Mouse (Mus musculus): ENCODE measurements around the gene Pcif1. TPM values are rescaled to one million over a fixed set of nuclear protein-coding genes. Genes with fewer than 3 reads are reported as not detected.
A peak's percentile ranks its signal among the peaks of the same experiment; 100 is the strongest.

Gene Pcif1
- total RNA-seq, 2 experiments from 2014 or later: 47.1 to 55.0 TPM

DNA sequence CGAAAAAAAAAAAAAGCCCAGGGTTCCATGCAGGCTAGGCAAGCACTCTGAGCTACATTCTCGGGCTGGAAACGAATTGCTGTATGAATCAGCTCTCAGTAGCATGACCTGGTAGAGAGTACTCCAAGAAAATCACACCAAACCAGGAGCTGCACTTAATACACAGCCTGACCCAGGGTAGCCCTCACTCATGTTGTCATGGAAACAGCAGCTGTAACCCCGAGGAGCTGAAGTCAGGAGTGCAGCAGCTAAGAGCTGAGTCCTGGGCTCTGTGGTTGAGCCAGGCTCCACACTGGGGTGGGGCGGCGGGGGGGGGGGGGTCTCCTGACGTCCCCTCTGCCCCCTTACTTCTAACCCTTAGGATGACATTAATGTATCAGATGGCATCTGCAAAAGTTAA lies 42.9 kb downstream of the Pcif1 start:
- DNase-seq: no peak

DNA sequence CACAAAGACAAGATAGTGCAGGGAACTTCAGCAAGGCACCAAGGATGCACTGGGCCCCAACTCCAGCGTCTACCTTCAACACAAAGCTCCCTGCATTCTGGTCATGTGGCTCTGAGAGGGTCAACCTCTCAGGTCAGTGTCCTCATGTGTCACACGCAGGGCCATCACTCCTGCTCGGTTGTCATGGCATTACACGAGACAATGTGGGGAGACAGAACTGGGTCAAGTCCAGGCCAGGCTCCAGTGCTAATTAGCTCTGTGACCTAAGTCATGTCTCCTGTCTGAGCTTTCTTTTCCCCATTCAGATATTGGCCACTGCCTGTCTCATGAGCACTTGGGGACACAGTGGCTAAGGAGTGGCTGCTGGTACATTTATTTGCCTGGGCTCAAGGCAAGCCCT lies 44.2 kb downstream of the Pcif1 start:
- DNase-seq: peak; percentile 43

DNA sequence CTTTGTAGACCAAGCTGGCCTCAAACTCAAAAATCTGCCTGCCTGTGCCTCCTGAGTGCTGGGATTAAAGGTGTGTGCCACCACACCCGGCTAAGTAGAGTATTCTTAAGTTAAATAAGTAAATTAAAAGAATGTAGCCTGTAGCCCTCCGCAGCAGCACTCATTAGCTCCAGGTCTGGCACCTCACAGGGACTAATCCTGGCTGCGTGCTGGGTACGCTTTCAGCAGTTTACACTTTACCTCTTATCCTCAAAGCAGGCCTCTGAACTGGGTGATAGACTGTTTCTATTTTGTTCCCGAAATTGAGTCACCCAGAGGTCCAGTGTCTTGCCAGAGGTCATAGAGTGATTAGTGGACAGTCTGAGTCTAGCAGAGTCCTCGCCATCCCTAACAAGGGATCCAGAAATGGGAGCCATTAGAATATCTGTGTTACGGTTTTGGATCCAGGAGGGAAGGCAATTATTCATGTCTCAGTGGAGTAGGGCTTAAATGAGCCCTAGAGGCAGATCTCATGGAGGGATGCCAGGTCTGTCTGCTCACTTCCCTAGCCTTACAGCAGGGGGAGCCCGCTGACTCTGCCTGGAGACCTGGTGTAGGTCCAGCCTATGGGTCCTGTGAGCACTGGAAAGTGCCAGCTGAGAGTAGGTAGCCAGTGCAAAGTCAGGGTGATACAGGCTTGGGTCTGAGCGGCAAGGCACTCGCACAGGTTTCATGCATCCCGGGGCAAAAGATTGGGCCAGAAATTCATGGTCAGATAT lies 45.2 kb downstream of the Pcif1 start:
- DNase-seq: peak; percentile 95

DNA sequence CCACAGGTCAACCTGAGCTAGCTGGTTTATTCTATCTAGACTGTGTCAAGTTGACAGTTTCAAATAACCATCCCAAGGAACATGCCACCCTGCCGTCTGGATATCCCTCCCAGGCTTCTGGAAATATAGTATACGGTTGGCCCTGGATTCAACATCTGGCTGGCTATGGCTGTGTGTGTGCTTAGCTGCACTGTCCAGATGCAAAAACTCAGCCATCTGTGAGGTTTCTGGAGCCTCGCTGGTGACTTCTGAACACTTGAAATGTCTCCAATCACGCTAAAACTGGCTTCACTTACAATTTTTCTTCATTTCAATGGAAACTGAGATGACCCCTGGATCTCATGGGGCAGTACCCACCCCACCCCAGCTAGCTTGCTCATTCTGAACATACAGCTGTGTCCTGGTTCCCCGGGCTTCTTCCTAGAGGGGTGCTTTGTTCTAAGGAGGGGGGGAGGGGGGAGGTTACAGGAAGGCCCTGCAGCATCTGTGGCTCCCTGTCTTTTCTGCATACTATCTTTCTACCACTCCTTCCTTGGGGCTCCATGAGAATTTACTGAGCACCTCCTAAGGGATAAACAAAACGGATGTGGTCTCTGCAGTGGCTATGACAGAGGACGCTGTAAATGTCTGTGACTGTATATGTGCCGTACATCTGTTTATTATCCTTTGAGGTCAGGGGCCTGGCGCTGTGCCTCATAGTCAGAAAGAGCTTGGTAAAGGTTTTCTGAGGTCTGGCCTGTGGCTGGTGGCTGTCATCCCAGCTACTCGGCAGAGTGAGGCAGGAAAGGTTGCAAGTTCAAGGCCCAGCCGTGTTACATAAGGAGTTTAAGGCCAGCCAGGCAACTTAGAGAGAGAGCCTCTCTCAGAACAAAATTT lies 51.8 kb downstream of the Pcif1 start:
- no peak for DNase-seq

GRCm38 (mm10) chr2:164933534-164933933 lies 54.4 kb downstream of the Pcif1 start:
- DNase-seq: no peak

DNA sequence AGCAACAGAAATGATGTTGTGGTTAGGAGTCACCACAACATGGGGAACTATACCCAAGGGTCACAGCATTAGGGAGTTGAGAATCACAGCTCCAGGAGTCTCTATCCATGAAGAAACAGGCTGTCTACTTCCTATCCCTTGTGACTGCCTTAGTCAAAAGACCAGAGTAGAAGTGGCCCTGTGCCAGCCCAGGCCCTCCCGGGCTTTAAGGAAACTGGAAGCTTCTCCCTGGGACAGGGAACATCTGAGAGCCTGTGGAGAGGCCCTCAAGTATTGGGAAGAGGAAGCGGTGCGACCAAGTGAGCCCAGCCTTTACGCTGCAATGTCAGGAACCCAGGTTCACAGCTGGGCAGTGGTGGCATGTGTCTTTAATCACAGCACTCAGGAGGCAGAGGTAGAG lies 56.9 kb downstream of the Pcif1 start:
- no peak for DNase-seq

DNA sequence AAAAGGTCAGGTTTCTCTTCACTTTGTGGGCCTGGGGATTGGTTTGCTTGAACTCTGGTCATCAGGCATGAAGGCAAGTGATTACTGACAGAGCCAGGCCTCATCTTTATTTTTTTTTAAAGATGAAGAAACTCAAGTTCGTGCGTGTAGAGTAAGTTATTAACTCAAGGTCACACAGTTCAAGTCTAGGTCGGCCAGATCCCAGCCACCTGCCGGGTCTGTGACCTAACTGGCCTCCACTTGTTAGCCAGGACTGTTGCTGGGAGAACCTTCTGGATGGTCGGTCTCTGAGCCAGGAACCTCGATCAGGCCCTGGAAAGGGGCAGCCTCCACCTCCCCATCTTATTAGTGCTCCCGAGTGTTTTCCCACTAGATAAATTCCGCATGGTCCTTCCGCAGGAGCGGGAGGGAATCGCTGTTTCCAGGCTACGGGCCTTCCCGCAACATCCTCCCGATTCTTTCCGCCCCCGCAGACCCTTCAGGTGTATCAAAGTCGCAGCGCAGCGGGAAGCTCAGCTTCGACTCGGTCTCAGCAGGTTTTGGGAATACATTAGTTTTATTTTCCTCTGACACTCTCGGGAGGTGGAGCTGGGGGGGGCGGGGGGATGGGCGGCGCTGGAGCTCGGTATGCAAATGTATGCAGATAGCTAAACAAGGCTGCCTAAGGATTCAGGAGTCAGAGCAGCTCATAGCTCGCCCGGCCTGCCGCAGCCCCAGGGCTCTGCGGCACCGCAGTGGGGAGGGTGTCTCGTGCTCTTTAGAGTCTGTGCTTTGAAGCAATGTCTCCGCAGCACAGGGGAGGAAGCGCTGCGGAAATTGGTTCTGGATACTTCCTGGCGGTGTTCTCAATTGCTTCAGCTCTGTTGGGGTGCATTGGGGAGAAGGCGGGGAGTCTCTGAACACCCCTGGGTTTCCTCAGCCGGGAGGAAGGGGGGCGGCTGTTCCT lies 59.3 kb downstream of the Pcif1 start:
- peak; percentile 59 for DNase-seq

DNA sequence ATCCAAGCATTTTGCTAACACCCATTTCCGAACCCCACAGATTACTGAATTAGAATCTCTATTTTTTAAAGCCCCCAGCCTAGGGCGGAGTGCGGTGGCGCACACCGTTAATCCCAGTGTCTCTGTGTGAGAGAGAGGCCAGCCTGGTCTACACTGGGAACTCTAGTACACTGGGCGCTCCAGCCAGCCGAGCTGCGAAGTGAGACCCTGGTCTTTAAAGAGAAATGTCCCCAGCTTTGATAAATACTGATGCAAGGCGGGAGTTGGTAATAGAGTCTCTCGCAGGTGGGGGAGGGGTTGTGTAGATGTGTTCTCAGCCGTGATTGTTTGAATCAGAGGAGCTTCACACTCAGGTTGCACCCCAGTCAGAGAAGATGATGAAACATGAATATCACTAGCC lies 60.0 kb downstream of the Pcif1 start:
- no peak for DNase-seq

- DNase-seq: no peak
Measured at GRCm38 (mm10) chr2:164940140-164940830, 61.2 kb downstream of the Pcif1 start, which contains the start of gene Mmp9. Gene Mmp9, plus strand, starts transcription at chr2:164940780.

GRCm38 (mm10) chr2:164942692-164943290 lies 63.7 kb downstream of the Pcif1 start:
- DNase-seq: peak; percentile 36

Other genes with a start within 250 kb of the Pcif1 start
- gene Wfdc16, start 240.5 kb upstream of the Pcif1 start, total RNA-seq (2021): not detected
- not detected for gene Wfdc10, start 223.3 kb upstream of the Pcif1 start, total RNA-seq (2021)
- not detected for gene Wfdc9, start 222.7 kb upstream of the Pcif1 start, total RNA-seq (2021)
- not detected for gene Wfdc11, start 205.2 kb upstream of the Pcif1 start, total RNA-seq (2021)
- not detected for gene Wfdc13, start 194.2 kb upstream of the Pcif1 start, total RNA-seq (2021)
- gene Spint4, start 180.8 kb upstream of the Pcif1 start, total RNA-seq (2021): not detected
- not detected for gene Spint5, start 164.0 kb upstream of the Pcif1 start, total RNA-seq (2021)
- gene Wfdc3, start 133.4 kb upstream of the Pcif1 start, total RNA-seq (2021): under 1 TPM; 0.54 to 0.70 TPM
- gene Dnttip1, start 133.3 kb upstream of the Pcif1 start, total RNA-seq (2021): 10 to 100 TPM; 39.1 to 42.1 TPM
- 10 to 100 TPM; 28.1 to 33.7 TPM for gene Ube2c, start 109.4 kb upstream of the Pcif1 start, total RNA-seq (2021)
- 100 to 1,000 TPM; 221 to 908 TPM for gene Tnnc2, start 99.3 kb upstream of the Pcif1 start, total RNA-seq (2021)
- gene Snx21, start 93.5 kb upstream of the Pcif1 start, total RNA-seq (2021): 10 to 100 TPM; 36.9 to 39.0 TPM
- gene Acot8, start 74.4 kb upstream of the Pcif1 start, total RNA-seq (2021): 10 to 100 TPM; 28.6 to 33.9 TPM
- gene Zswim3, start 74.2 kb upstream of the Pcif1 start, total RNA-seq (2021): 1 to 10 TPM; 4.0 to 4.1 TPM
- gene Zswim1, start 56.6 kb upstream of the Pcif1 start, total RNA-seq (2021): 1 to 10 TPM; 6.9 to 8.5 TPM
- not detected for gene Spata25, start 50.8 kb upstream of the Pcif1 start, total RNA-seq (2021)
- 100 to 1,000 TPM; 100 to 103 TPM for gene Ctsa, start 46.4 kb upstream of the Pcif1 start, total RNA-seq (2021)
- gene Neurl2, start 45.8 kb upstream of the Pcif1 start, total RNA-seq (2021): 1 to 10 TPM; 3.4 to 8.0 TPM
- 10 to 100 TPM; 31.5 to 36.6 TPM for gene Pltp, start 21.6 kb upstream of the Pcif1 start, total RNA-seq (2021)
- 10 to 100 TPM; 13.4 to 16.2 TPM for gene Zfp335, start 32.5 kb downstream of the Pcif1 start, total RNA-seq (2021)
- 10 to 100 TPM in 1 of 2 experiments, 1 to 10 TPM in 1; 2.6 to 24.5 TPM for gene Mmp9, start 61.5 kb downstream of the Pcif1 start, total RNA-seq (2021)
- gene Slc12a5, start 81.5 kb downstream of the Pcif1 start, total RNA-seq (2021): 1 to 10 TPM; 4.5 to 7.7 TPM
- gene Ncoa5, start 155.6 kb downstream of the Pcif1 start, total RNA-seq (2021): 10 to 100 TPM; 29.3 to 35.9 TPM
- gene Cd40, start 176.3 kb downstream of the Pcif1 start, total RNA-seq (2021): 1 to 10 TPM; 2.9 to 3.3 TPM
- gene 1700025C18Rik, start 211.4 kb downstream of the Pcif1 start, total RNA-seq (2021): not detected